In the genomic region with DNA sequence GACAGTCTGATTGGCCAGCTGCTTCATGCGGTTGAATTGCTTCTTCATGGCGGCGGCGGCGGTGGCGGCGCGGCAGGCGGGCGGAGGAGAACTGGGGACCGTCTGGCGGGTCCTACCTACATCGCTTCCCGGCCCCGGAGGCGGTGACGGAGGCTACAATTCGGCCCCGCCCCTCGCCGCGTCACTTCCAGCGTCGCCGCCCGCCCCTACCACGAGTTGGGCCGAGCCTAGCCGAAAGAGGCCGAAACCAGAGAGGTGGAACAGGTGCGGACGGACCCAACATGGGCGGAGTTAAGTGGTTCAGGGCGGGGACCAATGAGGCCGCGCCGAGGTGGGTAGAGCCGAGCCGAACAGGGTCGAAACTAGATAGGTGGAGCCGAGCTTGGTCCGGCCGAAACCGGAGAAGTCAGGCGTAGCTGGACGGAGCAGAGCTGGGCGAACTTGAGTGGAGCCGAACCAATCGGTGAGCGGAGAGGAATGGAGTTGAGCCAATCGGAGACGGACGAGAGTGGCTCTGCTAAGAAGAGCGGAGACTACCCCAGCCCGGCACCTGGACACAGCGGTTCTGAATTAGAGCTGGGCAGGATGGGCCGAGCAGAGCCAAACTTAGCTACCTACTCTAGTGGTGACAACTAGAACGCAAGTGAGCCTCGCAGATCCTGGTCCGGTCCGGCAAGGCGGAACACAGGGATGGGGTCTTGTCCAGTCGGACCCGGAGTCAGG, we compare ENCODE assay signal across 8 mouse cellular contexts. TPM values are rescaled to one million over a fixed set of nuclear protein-coding genes. Genes with fewer than 3 reads are reported as not detected.
DNase-seq lines count a peak whose midpoint lies in the region; ATAC-seq and TF ChIP-seq lines count a peak whose summit lies in the region.

Gene Lcmt1 (plus strand): TSS at position 26 of the 723 bp plus-strand sequence.
Gene Arhgap17 (minus strand): TSS at position 157 of the 723 bp plus-strand sequence.

- peaks cover 46% of the 10 kb centered on the region for H3K4me1 ChIP-seq in hindbrain, embryonic 10.5 days (replicated peaks)
- peaks cover 5% of the 10 kb centered on the region; the same call in 1 of the 2 replicates for H3K4me1 ChIP-seq in lung, postnatal 0 days (ENCODE audit: insufficient read depth, low read depth, low read length)

- peak within 1 kb of the TSS; percentile 97 for H3K27ac ChIP-seq in hindbrain, embryonic 10.5 days
- peak within 1 kb of the TSS; percentile 90 for H3K27ac ChIP-seq in lung, postnatal 0 days (ENCODE audit: low read length)

- ATAC-seq in frontal cortex, adult (ENCODE audit: low TSS enrichment), result peak; percentile 85
- peak; percentile 95 for ATAC-seq in lung, postnatal 0 days

- under 1% methylated on average over 64 of the region's 64 CpGs for WGBS in hindbrain, embryonic 10.5 days
- WGBS in lung, postnatal 0 days, result under 1% methylated on average over 58 of the region's 64 CpGs

- peak within 1 kb of the TSS; percentile 82 for H3K4me3 ChIP-seq in hindbrain, embryonic 10.5 days
- peak within 1 kb of the TSS; percentile 94 for H3K4me3 ChIP-seq in lung, postnatal 0 days (ENCODE audit: low read depth, low read length)

- peak; percentile 27 for TF ChIP-seq CTCF in lung, postnatal 0 days (IDR thresholded peaks at IDR 0.05)

- peaks cover 5% of the 10 kb centered on the region; the same call in 1 of the 2 replicates for H3K36me3 ChIP-seq in hindbrain, embryonic 10.5 days
- H3K36me3 ChIP-seq in lung, postnatal 0 days (ENCODE audit: insufficient read depth, low read length), result no peaks in the 10 kb centered on the region

- H3K27me3 ChIP-seq in hindbrain, embryonic 10.5 days (ENCODE audit: insufficient read depth, poor library complexity, severe bottlenecking), result no peaks in the 10 kb centered on the region
- no peaks in the 10 kb centered on the region for H3K27me3 ChIP-seq in lung, postnatal 0 days (replicated peaks; ENCODE audit: insufficient read depth, low read length)

- no peak for TF ChIP-seq EP300 in lung, postnatal 0 days (IDR thresholded peaks at IDR 0.05)

- peak within 1 kb of the TSS; percentile 91 for H3K4me2 ChIP-seq in lung, postnatal 0 days (replicated peaks; ENCODE audit: low read depth, low read length)

- H3K9me3 ChIP-seq in hindbrain, embryonic 10.5 days, result no peaks in the 10 kb centered on the region
- no peaks in the 10 kb centered on the region for H3K9me3 ChIP-seq in lung, postnatal 0 days (ENCODE audit: low read length)

- peak; percentile 93 for DNase-seq in MN1 (ENCODE audit: low spot score)
- DNase-seq in cerebellum, adult 9-10 months, result peak; percentile 96
- DNase-seq in hindbrain, embryonic 10.5 days (ENCODE audit: low spot score), result peak; percentile 98
- peak; percentile 94 for DNase-seq in layer of hippocampus, adult 9-11 months
- DNase-seq in lung, postnatal 0 days (ENCODE audit: low spot score), result peak; percentile 99
- peak; percentile 92 for DNase-seq in ovary, postnatal 14 days (ENCODE audit: low spot score)
- peak; percentile 98 for DNase-seq in thymus, postnatal 14 days

- peak within 1 kb of the TSS; percentile 84 for H3K9ac ChIP-seq in lung, postnatal 0 days (replicated peaks; ENCODE audit: low read depth)

RNA-seq across cellular contexts. Expression of gene Lcmt1, which starts in this region (rescaled TPM):
- polyA plus RNA-seq in hindbrain, embryonic 10.5 days (2016; fragmentation: Nextera tagmentation; extraction: Ambion mirVana), result 57.9 and 58.0 TPM in 2 replicates
- polyA plus RNA-seq in lung, postnatal 0 days (2015; fragmentation: Nextera tagmentation; extraction: Ambion mirVana), result 24.4 and 26.0 TPM in 2 replicates

RNA-seq across cellular contexts. Expression of gene Arhgap17, which starts in this region (rescaled TPM):
- 31.4 TPM in 2 replicates for polyA plus RNA-seq in hindbrain, embryonic 10.5 days (2016; fragmentation: Nextera tagmentation; extraction: Ambion mirVana)
- 13.4 and 14.5 TPM in 2 replicates for polyA plus RNA-seq in lung, postnatal 0 days (2015; fragmentation: Nextera tagmentation; extraction: Ambion mirVana)

Comparison
In these comparisons a context has a peak if more than half of its experiments do, and no peak if none do; other contexts are left out.
1. Peak in every context shown above with its lines: DNase-seq, ATAC-seq, H3K4me3 ChIP-seq and H3K27ac ChIP-seq.